Mouse (Mus musculus) heart, postnatal 0 days (tissue): ENCODE results near the gene Olfr372. TPM values are rescaled to one million over a fixed set of nuclear protein-coding genes. Genes with fewer than 3 reads are reported as not detected.
"Not testable (repeated sequence)": the region's sequence is repeated elsewhere in the genome, so short reads cannot be mapped to it uniquely, and the experiment has no call there.

ENCODE experiments used
- ATAC-seq: fragments of 200-750 bp; cut with Nextera tagmentation; 2 replicates; pipeline ENCODE4 v1.8.0; 2017; ENCODE audit warnings: low read depth, moderate number of reproducible peaks, moderate library complexity; ENCODE audit not compliant: insufficient read depth
- DNase-seq: peaks from one replicate; pipeline ENCODE4 v3.0.0-alpha.2; 2016; ENCODE audit warnings: low spot score
- H3K27ac ChIP-seq: fragments of 300-500 bp; sonication (generic); 2 replicates; pipeline ENCODE4 v1.5.1; 2014; ENCODE audit warnings: low read depth, mild to moderate bottlenecking
- H3K27me3 ChIP-seq: fragments of 300-500 bp; sonication (generic); 2 replicates; pipeline ENCODE4 v1.6.1; 2014; ENCODE audit warnings: low read length, mixed read lengths; ENCODE audit not compliant: control insufficient read depth, insufficient read depth
- H3K36me3 ChIP-seq: fragments of 300-500 bp; sonication (generic); replicated peaks from 2 replicates; pipeline ENCODE4 v1.6.1; 2014; ENCODE audit warnings: low read length, mixed read lengths; ENCODE audit not compliant: control insufficient read depth, insufficient read depth
- H3K4me1 ChIP-seq: fragments of 300-500 bp; sonication (generic); 2 replicates; pipeline ENCODE4 v1.6.1; 2014; ENCODE audit warnings: antibody characterized with exemption; ENCODE audit not compliant: control insufficient read depth, insufficient read depth
- H3K4me2 ChIP-seq: fragments of 300-500 bp; sonication (generic); 2 replicates; pipeline ENCODE4 v1.6.1; 2014; ENCODE audit warnings: low read depth, mild to moderate bottlenecking, low read length, moderate library complexity
- H3K4me3 ChIP-seq: fragments of 300-500 bp; sonication (generic); 2 replicates; pipeline ENCODE4 v1.5.1; 2014; ENCODE audit warnings: low read depth, low read length
- H3K9ac ChIP-seq: fragments of 300-500 bp; sonication (generic); replicated peaks from 2 replicates; pipeline ENCODE4 v1.6.1; 2014; ENCODE audit warnings: low read depth, low read length, mixed read lengths
- H3K9me3 ChIP-seq: fragments of 300-500 bp; sonication (generic); replicated peaks from 2 replicates; pipeline ENCODE4 v1.6.1; 2016; ENCODE audit warnings: low read length; ENCODE audit not compliant: control insufficient read depth
- CTCF ChIP-seq: IDR thresholded peaks from 2 replicates; pipeline ENCODE4 v1.5.1; 2016; ENCODE audit warnings: antibody characterized with exemption, control low read depth, low read depth
- EP300 ChIP-seq: IDR thresholded peaks from 2 replicates; pipeline ENCODE4 v1.6.1; 2016; ENCODE audit warnings: antibody characterized with exemption, low read depth
- WGBS: fragments of 180-500 bp; shearing (Covaris S2); extraction: QIAGEN DNeasy Blood & Tissue Kit; methylation state at CpG from one replicate; pipeline ENCODE4 v1.1.7; 2014; 5-methylcytosine and 5-hydroxymethylcytosine counted together
- polyA plus RNA-seq: library from polyadenylated mRNA; unstranded; fragments of >200 nt; fragmentation: Nextera tagmentation; extraction: Ambion mirVana; gene quantifications from 2 replicates; pipeline ENCODE4 v1.2.1, GENCODE M21; 2015
- total RNA-seq: library from RNA; depleted of rRNA; stranded (reverse); fragments of >200 nt; gene quantifications from 2 replicates; pipeline ENCODE4 v1.2.3, GENCODE M21; 2014; ENCODE audit warnings: low replicate concordance; rRNA removed

The Olfr372 gene
- total and polyA plus RNA-seq, 2 experiments from 2014 or later = not detected

GRCm38 (mm10) chr8:72084744-72085143 is 43.7 kb downstream of the Olfr372 start:
- Histone ChIP-seq H3K4me3 (no peak overlapping the region), H3K27me3 (no peaks in the 10 kb centered on the region), H3K4me1 (no peaks in the 10 kb centered on the region), H3K36me3 (no peaks in the 10 kb centered on the region), H3K4me2 (no peak overlapping the region), H3K9ac (no peak overlapping the region), H3K27ac (no peak overlapping the region), H3K9me3 (no peaks in the 10 kb centered on the region)
- DNase-seq (no peak), ATAC-seq (no peak)
- TF ChIP-seq EP300 (no peak), CTCF (no peak)
- 59% methylated on average over 5 of the region's 5 CpGs for WGBS

GRCm38 (mm10) chr8:72087611-72088010 is 46.6 kb downstream of the Olfr372 start:
- not testable (repeated sequence) for H3K36me3 ChIP-seq, H3K9me3 ChIP-seq, H3K27ac ChIP-seq, H3K27me3 ChIP-seq, H3K9ac ChIP-seq, H3K4me3 ChIP-seq, ATAC-seq, H3K4me1 ChIP-seq, H3K4me2 ChIP-seq, DNase-seq
- WGBS = 72% methylated on average over 3 of the region's 3 CpGs

- not testable (repeated sequence) for H3K27me3 ChIP-seq, ATAC-seq, H3K36me3 ChIP-seq, H3K4me2 ChIP-seq, H3K4me3 ChIP-seq, H3K9ac ChIP-seq, H3K9me3 ChIP-seq, H3K27ac ChIP-seq, DNase-seq, H3K4me1 ChIP-seq
Observed at GRCm38 (mm10) chr8:72096721-72097120, 55.7 kb downstream of the Olfr372 start.

GRCm38 (mm10) chr8:72099377-72100103 is 58.5 kb downstream of the Olfr372 start:
- 59% methylated on average over 6 of the region's 7 CpGs for WGBS

GRCm38 (mm10) chr8:72105165-72105564 is 64.1 kb downstream of the Olfr372 start:
- H3K4me3 ChIP-seq = no peak overlapping the region
- no peaks in the 10 kb centered on the region for H3K4me1 ChIP-seq
- 20% methylated on average over 4 of the region's 4 CpGs for WGBS
- no peak overlapping the region for H3K4me2 ChIP-seq
- DNase-seq (no peak), ATAC-seq (no peak)
- no peak overlapping the region for H3K9ac ChIP-seq
- no peak overlapping the region for H3K27ac ChIP-seq
- no peaks in the 10 kb centered on the region for H3K27me3 ChIP-seq
- TF ChIP-seq CTCF (peak; percentile 27), EP300 (no peak)
- H3K36me3 ChIP-seq = no peaks in the 10 kb centered on the region
- peaks cover 6% of the 10 kb centered on the region for H3K9me3 ChIP-seq

More at GRCm38 (mm10) chr8:72099377-72100103, 58.5 kb downstream of the Olfr372 start:
- DNase-seq, H3K9ac ChIP-seq, H3K27me3 ChIP-seq, ATAC-seq, H3K4me3 ChIP-seq, H3K9me3 ChIP-seq, H3K4me2 ChIP-seq, H3K36me3 ChIP-seq, H3K4me1 ChIP-seq, H3K27ac ChIP-seq: not testable (repeated sequence)

- Histone ChIP-seq H3K4me3 (no peak within 1 kb of the TSS), H3K36me3 (no peaks in the 10 kb centered on the region), H3K4me2 (no peak within 1 kb of the TSS), H3K27ac (no peak within 1 kb of the TSS), H3K27me3 (no peaks in the 10 kb centered on the region), H3K9ac (no peak within 1 kb of the TSS), H3K4me1 (no peaks in the 10 kb centered on the region), H3K9me3 (peaks cover 6% of the 10 kb centered on the region)
- ATAC-seq = no peak
- TF ChIP-seq EP300 (no peak), CTCF (no peak)
- no peak for DNase-seq
- 76% methylated on average over 3 of the region's 3 CpGs for WGBS
Observed at GRCm38 (mm10) chr8:72106740-72107139, 65.7 kb downstream of the Olfr372 start, which contains the start of gene Olfr374. TSS of gene Olfr374 (plus strand) at chr8:72107040.

Other genes starting within 250 kb of the Olfr372 start
- 0.85 and 6.6 TPM in 2 replicates for gene Zfp709, start 159.2 kb upstream of the Olfr372 start, total RNA-seq
- 3.6 and 3.9 TPM in 2 replicates for gene Zfp709, start 159.2 kb upstream of the Olfr372 start, polyA plus RNA-seq
- gene Zfp882, start 132.6 kb upstream of the Olfr372 start, total RNA-seq = 0.11 and 0.23 TPM in 2 replicates
- gene Zfp882, start 132.6 kb upstream of the Olfr372 start, polyA plus RNA-seq = 1.8 TPM in 2 replicates
- 18.3 and 18.9 TPM in 2 replicates for gene Zfp617, start 132.6 kb upstream of the Olfr372 start, total RNA-seq
- 20.2 and 21.9 TPM in 2 replicates for gene Zfp617, start 132.6 kb upstream of the Olfr372 start, polyA plus RNA-seq
- gene Zfp961, start 90.2 kb upstream of the Olfr372 start, total RNA-seq = 3.5 and 21.6 TPM in 2 replicates
- gene Zfp961, start 90.2 kb upstream of the Olfr372 start, polyA plus RNA-seq = 7.6 and 8.0 TPM in 2 replicates
- gene Cyp4f18, start 31.6 kb upstream of the Olfr372 start, total RNA-seq = 1.1 and 2.4 TPM in 2 replicates
- 0.97 and 1.3 TPM in 2 replicates for gene Cyp4f18, start 31.6 kb upstream of the Olfr372 start, polyA plus RNA-seq
- not detected in 2 replicates for gene Olfr373, start 42.0 kb downstream of the Olfr372 start, total RNA-seq
- gene Olfr373, start 42.0 kb downstream of the Olfr372 start, polyA plus RNA-seq = not detected in 2 replicates
- not detected in 2 replicates for gene Olfr374, start 65.8 kb downstream of the Olfr372 start, total RNA-seq
- gene Olfr374, start 65.8 kb downstream of the Olfr372 start, polyA plus RNA-seq = 0.01 TPM in 1 of 2 replicates, not detected in the other
- 179 and 195 TPM in 2 replicates for gene Tpm4, start 93.8 kb downstream of the Olfr372 start, total RNA-seq
- gene Tpm4, start 93.8 kb downstream of the Olfr372 start, polyA plus RNA-seq = 222 and 224 TPM in 2 replicates
- 32.2 and 33.9 TPM in 2 replicates for gene Rab8a, start 120.0 kb downstream of the Olfr372 start, total RNA-seq
- 50.8 and 51.2 TPM in 2 replicates for gene Rab8a, start 120.0 kb downstream of the Olfr372 start, polyA plus RNA-seq
- not detected in 2 replicates for gene Hsh2d, start 148.4 kb downstream of the Olfr372 start, total RNA-seq
- gene Hsh2d, start 148.4 kb downstream of the Olfr372 start, polyA plus RNA-seq = 0.05 and 0.12 TPM in 2 replicates
- not detected in 2 replicates for gene Cib3, start 171.6 kb downstream of the Olfr372 start, total RNA-seq
- gene Cib3, start 171.6 kb downstream of the Olfr372 start, polyA plus RNA-seq = not detected in 2 replicates
- not detected in 2 replicates for gene Gm11034, start 172.4 kb downstream of the Olfr372 start, total RNA-seq
- gene Gm11034, start 172.4 kb downstream of the Olfr372 start, polyA plus RNA-seq = not detected in 2 replicates
- gene Fam32a, start 178.5 kb downstream of the Olfr372 start, total RNA-seq = 30.1 and 45.4 TPM in 2 replicates
- 32.0 and 37.1 TPM in 2 replicates for gene Fam32a, start 178.5 kb downstream of the Olfr372 start, polyA plus RNA-seq
- 36.1 and 46.5 TPM in 2 replicates for gene Ap1m1, start 198.8 kb downstream of the Olfr372 start, total RNA-seq
- gene Ap1m1, start 198.8 kb downstream of the Olfr372 start, polyA plus RNA-seq = 82.8 and 83.4 TPM in 2 replicates